Mouse (Mus musculus) bone marrow macrophage, adult 2 months (primary cell): ENCODE results near the gene Trpc1.

ENCODE experiments used
- CTCF ChIP-seq: IDR thresholded peaks from 2 replicates; pipeline ENCODE4 v1.5.1; 2012; ENCODE audit warnings: low read depth, mild to moderate bottlenecking, low read length, moderate library complexity
- POLR2A ChIP-seq: IDR thresholded peaks from 2 replicates; pipeline ENCODE4 v1.6.1; 2012; ENCODE audit warnings: mild to moderate bottlenecking, low read depth, low read length, borderline replicate concordance

- TF ChIP-seq CTCF: no peak
- no peak for TF ChIP-seq POLR2A
Measured at GRCm38 (mm10) chr9:95750746-95751145, 571 bp upstream of the Trpc1 start.
